Mouse (Mus musculus) forebrain, embryonic 13.5 days (tissue): Measurements from ENCODE around the gene Drd5. TPM values are rescaled to one million over a fixed set of nuclear protein-coding genes. Genes with fewer than 3 reads are reported as not detected.

Source experiments
- ATAC-seq: fragments of 200-750 bp; cut with Nextera tagmentation; 2 replicates; pipeline ENCODE4 v1.8.0; 2017
- H3K27ac ChIP-seq: fragments of 300-500 bp; sonication (generic); 2 replicates; pipeline ENCODE4 v1.5.1; 2015; ENCODE audit warnings: inconsistent platforms, mild to moderate bottlenecking, moderate library complexity
- H3K27me3 ChIP-seq: fragments of 300-500 bp; sonication (generic); 2 replicates; pipeline ENCODE4 v1.6.1; 2015; ENCODE audit warnings: mild to moderate bottlenecking, inconsistent platforms
- H3K36me3 ChIP-seq: fragments of 300-500 bp; sonication (generic); 2 replicates; pipeline ENCODE4 v1.6.1; 2015; ENCODE audit warnings: mild to moderate bottlenecking, inconsistent platforms; ENCODE audit not compliant: poor library complexity, severe bottlenecking
- H3K4me1 ChIP-seq: fragments of 300-500 bp; sonication (generic); 2 replicates; pipeline ENCODE4 v1.6.1; 2015; ENCODE audit warnings: inconsistent platforms
- H3K4me2 ChIP-seq: fragments of 300-500 bp; sonication (generic); 2 replicates; pipeline ENCODE4 v1.6.1; 2015; ENCODE audit warnings: inconsistent platforms, mild to moderate bottlenecking, moderate library complexity
- H3K4me3 ChIP-seq: fragments of 300-500 bp; sonication (generic); 2 replicates; pipeline ENCODE4 v1.5.1; 2015; ENCODE audit warnings: mild to moderate bottlenecking, inconsistent platforms
- H3K9ac ChIP-seq: fragments of 300-500 bp; sonication (generic); 2 replicates; pipeline ENCODE4 v1.6.1; 2015; ENCODE audit warnings: mild to moderate bottlenecking, inconsistent platforms
- H3K9me3 ChIP-seq: fragments of 300-500 bp; sonication (generic); replicated peaks from 2 replicates; pipeline ENCODE4 v1.6.1; 2016; ENCODE audit warnings: inconsistent platforms
- WGBS: fragments of 180-500 bp; shearing (Covaris S2); methylation state at CpG from one replicate; pipeline ENCODE4 v1.1.7; 2015; 5-methylcytosine and 5-hydroxymethylcytosine counted together
- polyA plus RNA-seq: library from polyadenylated mRNA; unstranded; fragments of >200 nt; fragmentation: Nextera tagmentation; extraction: Ambion mirVana; gene quantifications from 2 replicates; pipeline ENCODE4 v1.2.1, GENCODE M21; 2015

Drd5 gene
- polyA plus RNA-seq = 0.08 TPM in 1 of 2 replicates, not detected in the other

DNA sequence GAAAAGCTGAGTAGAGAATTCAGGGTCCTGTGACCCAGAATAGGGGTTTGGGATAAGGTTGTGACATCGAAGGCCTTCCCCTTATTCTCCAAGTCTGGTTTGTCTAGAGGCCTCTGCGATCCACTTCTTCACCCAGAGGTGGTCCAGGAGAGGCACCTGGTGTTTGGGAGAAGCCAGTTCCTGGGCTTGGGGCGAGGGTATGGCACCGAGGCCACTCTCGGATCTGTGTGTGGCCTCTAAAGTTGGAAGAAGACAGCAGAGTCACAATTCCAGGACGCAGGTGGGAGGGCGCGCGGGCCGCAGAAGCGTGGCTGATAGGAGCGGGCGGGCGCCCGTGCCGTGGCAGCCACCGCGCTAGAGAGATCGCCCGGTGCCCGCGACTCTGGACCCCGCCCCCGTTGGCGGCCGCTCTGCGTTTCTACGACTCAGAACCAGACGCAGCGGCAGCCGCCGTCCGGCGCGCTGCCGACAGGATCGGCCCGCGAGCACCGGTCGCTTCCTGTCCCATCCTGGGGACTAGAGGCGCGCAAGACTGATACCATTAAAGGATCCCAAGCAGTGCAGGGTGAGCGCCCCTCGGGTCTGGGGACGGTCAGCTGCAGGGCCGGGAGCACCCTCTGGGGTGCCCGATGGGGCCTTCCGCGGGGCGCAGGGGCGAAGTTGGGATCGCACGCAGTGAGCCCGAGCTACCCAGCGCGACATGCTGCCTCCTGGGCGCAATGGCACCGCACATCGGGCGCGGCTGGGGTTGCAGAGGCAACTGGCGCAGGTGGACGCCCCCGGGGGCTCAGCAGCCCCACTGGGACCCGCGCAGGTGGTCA, at the start of gene Drd5:
Gene Drd5, plus strand, starts transcription at position 402 of the 821 bp plus-strand sequence.
- Histone ChIP-seq H3K9ac (peak within 1 kb of the TSS; percentile 48), H3K4me2 (peak within 1 kb of the TSS; percentile 80), H3K4me1 (peaks cover 10% of the 10 kb centered on the region; the same call in 1 of the 2 replicates), H3K36me3 (no peaks in the 10 kb centered on the region), H3K9me3 (no peaks in the 10 kb centered on the region), H3K27ac (no peak within 1 kb of the TSS), H3K4me3 (peak within 1 kb of the TSS; percentile 44), H3K27me3 (peaks cover 47% of the 10 kb centered on the region)
- peak; percentile 50; the same call in 1 of the 2 replicates for ATAC-seq
- 2% methylated on average over 66 of the region's 67 CpGs for WGBS

DNA sequence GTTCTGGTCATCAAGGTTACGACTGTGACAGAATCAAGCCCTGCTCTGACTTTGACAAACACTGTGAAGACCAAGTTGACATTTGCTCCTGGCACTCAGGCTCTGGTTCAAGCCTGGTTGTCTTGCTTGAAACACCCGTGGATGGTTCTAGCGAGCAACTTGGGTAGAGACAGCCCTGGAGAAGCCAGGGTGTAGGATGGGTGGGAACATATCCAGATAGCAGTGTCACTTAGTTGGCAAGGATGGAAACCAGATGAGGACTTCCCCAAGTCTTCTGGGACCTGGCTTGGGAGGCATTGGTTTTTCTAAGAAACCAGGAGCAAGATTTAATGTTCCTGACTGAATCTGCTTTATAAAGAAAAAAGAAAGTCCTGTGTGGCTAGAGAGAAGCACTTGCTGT, 48.2 kb upstream of the Drd5 start:
- no peak overlapping the region for H3K27ac ChIP-seq
- H3K9ac ChIP-seq = no peak overlapping the region
- no peaks in the 10 kb centered on the region for H3K9me3 ChIP-seq
- peaks cover 29% of the 10 kb centered on the region for H3K27me3 ChIP-seq
- H3K4me1 ChIP-seq = no peaks in the 10 kb centered on the region
- WGBS = 89% methylated on average over 3 of the region's 3 CpGs
- H3K4me2 ChIP-seq = no peak overlapping the region
- H3K4me3 ChIP-seq = no peak overlapping the region
- H3K36me3 ChIP-seq = peaks cover 44% of the 10 kb centered on the region
- ATAC-seq = no peak

- WGBS = 93% methylated on average over 4 of the region's 4 CpGs
- H3K4me1 ChIP-seq = peaks cover 17% of the 10 kb centered on the region
- H3K4me3 ChIP-seq = no peak overlapping the region
- H3K27me3 ChIP-seq = peaks cover 57% of the 10 kb centered on the region
- H3K27ac ChIP-seq = no peak overlapping the region
- ATAC-seq = no peak
- peaks cover 22% of the 10 kb centered on the region for H3K36me3 ChIP-seq
- no peak overlapping the region for H3K9ac ChIP-seq
- no peaks in the 10 kb centered on the region for H3K9me3 ChIP-seq
- no peak overlapping the region for H3K4me2 ChIP-seq
Measured at GRCm38 (mm10) chr5:38273831-38274230, 45.3 kb upstream of the Drd5 start.

- H3K27me3 ChIP-seq = peaks cover 76% of the 10 kb centered on the region
- peaks cover 17% of the 10 kb centered on the region for H3K4me1 ChIP-seq
- 2% methylated on average over 4 of the region's 4 CpGs for WGBS
- H3K9me3 ChIP-seq = no peaks in the 10 kb centered on the region
- H3K27ac ChIP-seq = no peak within 1 kb of the TSS
- H3K9ac ChIP-seq = no peak within 1 kb of the TSS
- peak within 1 kb of the TSS; percentile 33 for H3K4me3 ChIP-seq
- no peak for ATAC-seq
- H3K36me3 ChIP-seq = peaks cover 10% of the 10 kb centered on the region
- H3K4me2 ChIP-seq = peak within 1 kb of the TSS; percentile 60
Measured at GRCm38 (mm10) chr5:38275771-38276170, 43.4 kb upstream of the Drd5 start, which contains the start of gene Otop1. TSS of gene Otop1 (plus strand) at chr5:38275972.

GRCm38 (mm10) chr5:38276451-38276850, 42.7 kb upstream of the Drd5 start:
- Histone ChIP-seq H3K9ac (no peak overlapping the region), H3K9me3 (no peaks in the 10 kb centered on the region), H3K27me3 (peaks cover 78% of the 10 kb centered on the region), H3K27ac (no peak overlapping the region), H3K4me1 (peaks cover 17% of the 10 kb centered on the region), H3K4me3 (peak overlapping the region; percentile 19; the same call in 1 of the 2 replicates), H3K36me3 (peaks cover 4% of the 10 kb centered on the region), H3K4me2 (peak overlapping the region; percentile 60)
- no peak for ATAC-seq
- under 1% methylated on average over 19 of the region's 19 CpGs for WGBS

- under 1% methylated on average over 65 of the region's 65 CpGs for WGBS
Measured at GRCm38 (mm10) chr5:38277098-38277866, 41.9 kb upstream of the Drd5 start.

DNA sequence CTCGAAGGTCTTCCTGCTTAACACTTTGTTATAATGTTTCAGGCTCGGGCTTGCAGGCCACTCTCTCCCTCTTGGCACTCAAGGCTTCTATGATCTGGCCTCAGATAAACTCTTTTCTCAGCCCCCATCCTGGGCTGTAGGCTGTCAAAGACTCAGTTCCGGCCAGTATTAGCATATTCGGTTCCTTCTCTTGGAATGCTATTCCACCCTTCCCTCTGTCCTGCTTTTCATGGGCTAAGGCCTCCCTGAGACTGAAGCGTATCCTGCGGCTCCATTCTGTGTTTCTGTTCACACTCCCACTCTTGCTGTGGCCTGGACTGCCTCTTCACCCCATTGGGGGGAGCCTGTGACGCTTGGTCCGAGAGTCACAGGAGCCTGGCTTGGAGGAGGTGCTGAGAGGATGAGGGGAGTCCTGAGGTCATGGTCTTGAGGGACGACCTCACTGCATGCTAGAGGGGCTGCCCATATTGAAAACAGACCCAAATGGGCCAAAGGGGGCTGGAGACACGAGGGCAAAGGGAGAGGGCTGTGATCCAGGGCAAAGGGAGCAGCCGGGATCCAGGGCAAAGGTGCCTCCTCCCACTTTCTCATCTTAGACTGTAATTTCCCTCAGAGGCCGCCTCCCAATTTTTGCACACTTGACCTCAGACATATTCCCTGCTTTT, 41.1 kb upstream of the Drd5 start:
- Histone ChIP-seq H3K4me3 (peak overlapping the region; percentile 33; the same call in 1 of the 2 replicates), H3K27me3 (peaks cover 78% of the 10 kb centered on the region), H3K27ac (no peak overlapping the region), H3K9ac (no peak overlapping the region), H3K36me3 (no peaks in the 10 kb centered on the region), H3K4me2 (peak overlapping the region; percentile 60), H3K4me1 (peaks cover 17% of the 10 kb centered on the region), H3K9me3 (no peaks in the 10 kb centered on the region)
- 21% methylated on average over 12 of the region's 12 CpGs for WGBS
- no peak for ATAC-seq

More at GRCm38 (mm10) chr5:38277098-38277866, 41.9 kb upstream of the Drd5 start:
- Histone ChIP-seq H3K9me3 (no peaks in the 10 kb centered on the region), H3K4me3 (peak overlapping the region; percentile 33), H3K27me3 (peaks cover 78% of the 10 kb centered on the region), H3K36me3 (no peaks in the 10 kb centered on the region), H3K4me2 (peak overlapping the region; percentile 60), H3K27ac (no peak overlapping the region), H3K4me1 (peaks cover 17% of the 10 kb centered on the region), H3K9ac (peak overlapping the region; percentile 43; the same call in 1 of the 2 replicates)
- peak; percentile 46 for ATAC-seq

GRCm38 (mm10) chr5:38280075-38280474, 39.1 kb upstream of the Drd5 start:
- H3K27me3 ChIP-seq = peaks cover 58% of the 10 kb centered on the region
- ATAC-seq = no peak
- H3K27ac ChIP-seq = no peak overlapping the region
- 39% methylated on average over 1 of the region's 1 CpGs for WGBS
- no peaks in the 10 kb centered on the region for H3K9me3 ChIP-seq
- H3K4me3 ChIP-seq = no peak overlapping the region
- peaks cover 17% of the 10 kb centered on the region for H3K4me1 ChIP-seq
- H3K9ac ChIP-seq = no peak overlapping the region
- H3K36me3 ChIP-seq = no peaks in the 10 kb centered on the region
- H3K4me2 ChIP-seq = no peak overlapping the region

DNA sequence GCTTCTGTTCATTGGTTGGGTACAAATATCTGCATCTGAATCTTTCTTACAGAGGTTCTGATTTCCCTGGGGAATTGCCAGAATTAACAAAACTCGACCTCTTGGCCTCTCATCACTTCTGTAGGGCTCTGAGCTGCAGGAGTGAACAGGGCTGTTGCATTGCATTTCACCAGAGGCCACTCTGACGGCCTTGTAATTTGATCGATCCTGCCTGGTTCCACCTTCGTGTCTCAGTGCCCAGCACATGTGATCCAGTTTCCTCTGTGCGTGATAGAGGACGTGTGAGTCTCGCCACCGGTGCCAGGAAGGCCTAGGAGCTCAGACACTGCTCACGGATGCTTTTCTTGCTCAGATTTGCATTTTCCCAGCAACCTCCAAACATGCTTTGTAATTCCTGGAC, 33.4 kb upstream of the Drd5 start:
- no peak for ATAC-seq
- H3K4me3 ChIP-seq = no peak overlapping the region
- no peaks in the 10 kb centered on the region for H3K4me1 ChIP-seq
- H3K4me2 ChIP-seq = no peak overlapping the region
- H3K27me3 ChIP-seq = peaks cover 3% of the 10 kb centered on the region
- no peaks in the 10 kb centered on the region for H3K36me3 ChIP-seq
- no peak overlapping the region for H3K9ac ChIP-seq
- no peak overlapping the region for H3K27ac ChIP-seq
- 76% methylated on average over 9 of the region's 9 CpGs for WGBS
- 0 out of 2 replicates have a peak, but pooled peaks cover 4% of the 10 kb centered on the region for H3K9me3 ChIP-seq

DNA sequence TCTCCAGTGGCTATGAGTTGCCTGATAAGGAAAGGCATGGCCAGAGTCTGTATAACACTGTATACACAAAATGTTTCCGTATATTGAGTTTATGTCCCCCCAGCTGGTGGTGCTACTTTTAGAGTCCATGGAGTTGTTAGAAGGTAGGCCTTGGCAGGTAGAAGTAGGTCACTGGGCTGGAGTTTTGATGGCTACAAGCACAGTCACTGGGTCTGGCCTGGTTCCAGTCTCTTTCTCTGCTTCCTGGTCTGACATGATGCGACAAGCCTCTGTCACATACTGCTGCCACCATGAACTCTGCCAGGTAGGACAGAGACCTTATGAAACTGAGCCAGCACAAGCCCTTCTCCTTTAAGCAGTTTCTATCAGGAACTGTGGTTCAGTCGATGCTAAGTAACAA, 30.7 kb upstream of the Drd5 start:
- H3K27me3 ChIP-seq = no peaks in the 10 kb centered on the region
- no peak overlapping the region for H3K9ac ChIP-seq
- 85% methylated on average over 3 of the region's 3 CpGs for whole genome bisulfite sequencing
- no peaks in the 10 kb centered on the region for H3K36me3 ChIP-seq
- H3K4me2 ChIP-seq = no peak overlapping the region
- H3K4me1 ChIP-seq = no peaks in the 10 kb centered on the region
- H3K27ac ChIP-seq = no peak overlapping the region
- ATAC-seq = no peak
- H3K9me3 ChIP-seq = 0 out of 2 replicates have a peak, but pooled peaks cover 4% of the 10 kb centered on the region
- no peak overlapping the region for H3K4me3 ChIP-seq

DNA sequence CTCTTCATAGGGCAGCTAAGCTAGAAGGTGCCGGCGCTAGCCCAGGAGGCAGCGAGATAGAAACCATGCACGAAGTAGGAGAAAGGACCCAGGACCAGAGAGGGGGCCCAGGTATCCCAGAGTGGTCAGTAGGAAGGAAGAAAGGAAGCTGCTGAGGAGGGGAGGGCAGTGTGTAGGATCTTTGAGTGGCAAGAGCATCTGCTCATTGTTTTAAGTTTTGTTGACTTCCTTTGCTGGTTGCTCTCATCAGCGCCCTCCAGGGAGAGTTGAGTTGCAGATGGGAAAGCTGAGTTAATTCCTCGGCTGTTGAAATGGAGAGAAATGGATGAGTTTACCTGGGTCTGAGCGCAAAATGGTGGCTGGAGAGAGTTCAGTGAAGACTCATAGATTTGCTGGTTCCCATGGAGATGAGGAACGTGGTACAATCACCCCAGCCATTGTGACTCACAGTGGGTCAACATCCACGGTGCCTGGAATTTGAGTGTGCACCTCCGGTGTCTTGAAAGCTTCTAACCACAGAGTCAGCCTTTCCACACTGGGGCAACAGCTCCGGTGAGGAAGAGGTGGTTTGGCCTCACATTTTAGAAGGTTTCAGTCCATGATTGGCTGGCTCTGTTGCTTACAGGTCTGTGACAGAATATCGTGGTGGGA, 17.3 kb upstream of the Drd5 start:
- ATAC-seq = no peak
- Histone ChIP-seq H3K27ac (no peak overlapping the region), H3K4me2 (no peak overlapping the region), H3K9ac (no peak overlapping the region), H3K4me1 (no peaks in the 10 kb centered on the region), H3K27me3 (no peaks in the 10 kb centered on the region), H3K4me3 (no peak overlapping the region), H3K9me3 (no peaks in the 10 kb centered on the region), H3K36me3 (no peaks in the 10 kb centered on the region)
- WGBS = 88% methylated on average over 12 of the region's 12 CpGs
